Comparison of ENCODE assay signal across 14 mouse cellular contexts in the genomic region with DNA sequence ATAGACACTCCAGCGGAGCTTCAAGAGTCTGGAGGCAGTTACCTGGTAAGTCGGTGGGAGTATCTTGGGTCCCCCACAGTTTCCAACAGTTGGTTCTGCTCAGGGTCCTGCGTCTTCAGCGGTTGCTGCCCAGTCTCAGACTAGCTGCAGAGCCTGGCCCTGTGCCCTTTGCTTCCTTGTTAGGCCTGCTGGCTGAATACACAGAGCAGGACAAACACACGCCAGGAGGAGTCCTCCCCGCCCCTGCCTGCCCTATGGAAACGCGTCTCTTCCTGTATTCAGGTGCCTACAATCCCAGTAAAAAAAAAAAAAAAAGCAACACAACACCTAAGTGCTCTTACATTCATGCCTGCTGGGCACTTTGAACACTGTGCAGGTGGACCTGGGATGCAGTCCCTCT. TPM values are rescaled to one million over a fixed set of nuclear protein-coding genes. Genes with fewer than 3 reads are reported as not detected.
A peak's percentile ranks its signal among the peaks of the same experiment; 100 is the strongest.
DNase-seq lines count a peak whose midpoint lies in the region; ATAC-seq and TF ChIP-seq lines count a peak whose summit lies in the region.
"Had no signal": no experiment of that assay in that cellular context is flagged by ENCODE, and none has a peak within 500 bp of the region (broad histone marks: within the 10 kb centered on the region; RNA-seq: fewer than 3 reads in every experiment).

A gene (minus strand): TSS at position 142 of the 400 bp plus-strand sequence.

- no peak within 1 kb of the TSS for H3K9ac ChIP-seq in stomach, postnatal 0 days (ENCODE audit: low read length)

- 42% methylated on average over 8 of the region's 8 CpGs for WGBS in stomach, postnatal 0 days

- H3K9me3 ChIP-seq in stomach, postnatal 0 days (ENCODE audit: control insufficient read depth, low read length): no peaks in the 10 kb centered on the region

- no peak for TF ChIP-seq POLR2A in testis, adult 2 months (IDR thresholded peaks at IDR 0.05; ENCODE audit: control insufficient read depth, low read depth, low read length)

- H3K4me1 ChIP-seq in testis, adult 2 months (ENCODE audit: control insufficient read depth, insufficient read depth, low read length): no peaks in the 10 kb centered on the region
- H3K4me1 ChIP-seq in stomach, postnatal 0 days (replicated peaks; ENCODE audit: control insufficient read depth, insufficient read depth): no peaks in the 10 kb centered on the region

- peak; percentile 81 for ATAC-seq in stomach, postnatal 0 days (ENCODE audit: low FRiP score, low TSS enrichment)

- H3K36me3 ChIP-seq in testis, adult 2 months (ENCODE audit: control insufficient read depth, insufficient read depth, low read length): no peaks in the 10 kb centered on the region
- H3K36me3 ChIP-seq in stomach, postnatal 0 days (ENCODE audit: control insufficient read depth, insufficient read depth, low read length): no peaks in the 10 kb centered on the region

- no peak within 1 kb of the TSS for H3K4me3 ChIP-seq in testis, adult 2 months (ENCODE audit: control insufficient read depth, low read depth, low read length)
- no peak within 1 kb of the TSS for H3K4me3 ChIP-seq in stomach, postnatal 0 days (ENCODE audit: low read depth, low read length)

- no peak for TF ChIP-seq EP300 in stomach, postnatal 0 days (optimal IDR thresholded peaks at IDR 0.05)

- no peak within 1 kb of the TSS for H3K27ac ChIP-seq in testis, adult 2 months (ENCODE audit: control insufficient read depth, insufficient read depth, low read depth, low read length)
- H3K27ac ChIP-seq in stomach, postnatal 0 days (replicated peaks): peak within 1 kb of the TSS; percentile 53; the same call in 1 of the 2 replicates

- intact Hi-C loops in heart, postnatal 10 days (cut with DNase I): no loop called here

- H3K4me2 ChIP-seq in stomach, postnatal 0 days (replicated peaks; ENCODE audit: low read depth): 0 out of 2 replicates have a peak within 1 kb of the TSS, but pooled peaks have one; percentile 20

- no peaks in the 10 kb centered on the region for H3K27me3 ChIP-seq in testis, adult 2 months (ENCODE audit: control insufficient read depth, insufficient read depth, low read length)
- no peaks in the 10 kb centered on the region for H3K27me3 ChIP-seq in stomach, postnatal 0 days (ENCODE audit: control insufficient read depth, insufficient read depth, low read length)

- no peak for DNase-seq in frontal cortex, adult 2 months (ENCODE audit: extremely low spot score in 1 of 2, low spot score in 1 of 2)
- DNase-seq in frontal cortex, postnatal 36 days (ENCODE audit: low spot score in 2 of 2): no peak
- no peak for DNase-seq in testis, postnatal 14 days (ENCODE audit: low spot score)
- peak; percentile 32 for DNase-seq in liver
- DNase-seq in stomach, postnatal 0 days (ENCODE audit: low spot score): peak; percentile 83
- DNase-seq in adrenal gland, adult (ENCODE audit: inconsistent age in 2 of 2, low spot score in 1 of 2): no peak
- no peak for DNase-seq in heart, postnatal 10 days
- DNase-seq: adrenal gland, postnatal 14 days; cerebellum, adult 8-10 months; heart, postnatal 14 days; kidney, postnatal 25 days; right cerebral cortex, postnatal 25 days; thymus, adult 2 months had no signal

- TF ChIP-seq CTCF in testis, adult 2 months (IDR thresholded peaks at IDR 0.05; ENCODE audit: control insufficient read depth, insufficient read depth, insufficient replicate concordance, low read depth, low read length): no peak
- TF ChIP-seq CTCF in stomach, postnatal 0 days (IDR thresholded peaks at IDR 0.05; ENCODE audit: low read depth): no peak

RNA-seq across cellular contexts. Expression of the gene that starts here (rescaled TPM):
- 87.9 and 104 TPM in 2 replicates for polyA plus RNA-seq in frontal cortex, adult 2 months (2012; rRNA removed)
- polyA plus RNA-seq in testis, adult 2 months (2012; rRNA removed): 19.4 and 21.8 TPM in 2 replicates
- 33.0 and 34.7 TPM in 2 replicates for polyA plus RNA-seq in stomach, postnatal 0 days (2015; fragmentation: Nextera tagmentation; extraction: Ambion mirVana)
- total RNA-seq in heart, postnatal 10 days (2021): under 1 TPM; 0.48 to 0.69 TPM

Comparison
In these comparisons a context has a peak if more than half of its experiments do, and no peak if none do; other contexts are left out.
1. DNase-seq: peak in liver (single experiment) and stomach, postnatal 0 days (single experiment); none in frontal cortex, adult 2 months (0 of 2), frontal cortex, postnatal 36 days (0 of 2), testis, postnatal 14 days (single experiment), adrenal gland, adult (0 of 2) and heart, postnatal 10 days (0 of 2).